Mouse (Mus musculus) frontal cortex, postnatal 10 days (tissue): ENCODE results near the gene Rab5c.

Source experiments
- DNase-seq, 2 experiments: peaks; one replicate each; pipeline ENCODE4 v3.0.0; 2022; ENCODE audit warnings: low spot score in 2 of 2, mixed read lengths in 1 of 2

Gene Rab5c

DNA sequence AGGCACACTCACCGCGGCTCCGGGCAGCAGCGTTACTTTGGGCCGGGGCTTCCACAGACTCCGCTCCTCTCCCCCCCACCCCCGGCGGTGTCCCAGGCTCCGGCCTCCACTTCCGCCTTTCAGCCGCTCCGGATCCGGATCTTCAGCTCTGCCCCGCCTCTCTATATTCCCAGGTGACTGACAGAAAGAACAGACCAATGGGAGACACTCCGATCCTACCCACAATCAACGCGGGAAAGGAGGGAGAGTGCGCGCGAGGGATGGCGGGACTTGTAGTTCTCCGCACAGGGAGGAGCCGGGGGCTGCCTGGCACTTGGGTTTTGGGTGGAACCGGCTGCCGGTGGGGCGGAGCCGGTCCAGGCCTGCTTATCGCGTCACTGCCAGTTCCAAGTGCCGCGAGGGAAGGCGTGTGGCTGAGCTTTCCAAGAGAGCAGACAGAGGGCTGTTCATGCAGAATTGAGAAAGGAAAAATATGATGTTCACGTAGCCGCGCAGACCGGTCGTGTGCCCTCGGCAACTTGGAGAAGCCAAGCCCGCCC, at the start of gene Rab5c:
Gene Rab5c (minus strand): TSS at position 150 of the 539 bp plus-strand sequence.
- peak; percentile 98 to 99 for DNase-seq

DNA sequence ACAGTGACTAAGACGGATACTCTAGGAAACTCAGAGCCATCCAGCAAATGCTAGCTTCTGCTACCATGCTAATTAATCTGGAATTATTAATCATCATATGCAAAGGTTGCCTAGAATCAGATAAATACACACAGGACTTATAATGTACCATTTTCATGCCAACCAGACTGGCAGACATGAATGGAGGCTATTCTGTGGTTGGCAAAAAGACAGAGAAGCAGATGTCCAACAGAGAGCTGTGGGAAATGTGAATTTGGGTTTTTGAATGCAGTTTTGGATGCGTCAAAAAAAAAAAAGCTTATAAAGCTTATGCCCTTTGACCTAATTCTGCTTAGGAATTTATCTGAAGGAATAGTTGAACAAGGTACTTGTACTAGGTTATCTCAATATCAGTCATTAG, 47.8 kb upstream of the Rab5c start:
- no peak for DNase-seq

DNA sequence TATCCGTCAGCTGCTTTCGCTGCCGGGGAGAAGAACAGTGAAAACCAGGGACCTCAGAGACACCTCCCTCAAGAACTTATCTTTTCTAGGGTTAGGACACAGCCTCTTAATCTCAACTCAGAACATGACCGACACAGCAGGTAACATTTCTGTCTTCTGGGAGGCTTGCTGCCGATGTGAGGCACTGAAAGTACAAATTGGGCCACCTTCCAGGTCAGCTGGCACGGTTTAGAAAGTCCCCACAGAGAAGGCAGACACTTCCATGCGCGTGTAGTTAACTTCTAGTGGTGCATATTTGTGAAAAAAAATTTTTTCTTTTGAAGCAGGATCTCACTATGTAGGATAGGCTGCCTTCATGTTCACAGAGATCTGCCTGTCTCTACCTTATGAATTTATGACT, 46.3 kb upstream of the Rab5c start:
- DNase-seq: no peak

DNA sequence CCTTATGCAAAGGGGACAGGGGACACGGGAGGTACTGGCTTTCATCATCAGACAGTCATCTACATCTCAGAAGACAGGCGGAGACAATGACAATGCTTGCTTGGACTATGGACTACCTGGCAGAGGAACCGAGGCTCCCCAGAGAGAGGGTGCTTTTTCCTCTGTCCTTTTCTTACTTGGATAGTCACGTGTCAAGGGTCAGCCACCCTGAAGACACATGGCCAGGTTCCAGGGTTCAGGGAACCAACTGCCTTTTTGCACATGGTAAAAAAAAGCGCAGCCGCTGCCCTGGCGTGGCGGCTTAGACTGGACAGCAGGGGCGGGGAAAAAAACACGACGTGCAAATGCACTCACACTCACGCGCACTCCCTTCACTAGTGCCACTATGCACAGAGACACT, 44.6 kb upstream of the Rab5c start:
- no peak for DNase-seq

DNA sequence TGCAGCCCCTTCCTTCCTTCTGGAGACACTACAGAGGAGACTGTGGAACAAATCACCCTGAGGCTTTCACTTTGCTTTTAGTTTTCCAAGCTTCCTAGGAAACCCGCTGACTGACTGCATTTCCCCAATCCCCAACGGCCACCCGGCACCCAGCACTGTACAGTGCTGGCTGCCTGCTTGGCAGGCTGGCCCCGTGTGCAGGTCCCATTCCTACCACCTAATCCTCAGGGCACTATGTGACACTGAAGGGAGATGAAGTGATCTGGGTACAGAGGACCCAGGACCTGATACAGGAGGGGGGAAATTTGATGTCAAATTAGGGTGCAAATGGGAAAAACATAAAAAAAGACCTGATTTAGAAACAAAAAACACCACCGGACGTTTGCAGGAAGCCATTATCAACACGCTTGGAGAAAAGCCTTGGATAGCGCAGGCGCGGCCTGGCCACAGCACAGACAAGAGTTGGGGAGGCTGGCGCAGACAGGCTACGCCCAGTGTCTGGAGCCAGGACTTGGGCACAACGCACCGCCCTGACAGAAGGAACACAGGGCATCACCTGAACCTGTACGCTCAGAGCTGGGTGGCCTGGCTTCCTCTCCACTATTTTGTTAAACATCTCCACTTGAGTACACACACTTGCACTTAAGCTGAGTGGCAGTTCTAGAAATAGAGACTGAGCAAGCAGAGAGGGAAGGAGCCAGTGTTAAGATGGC, 43.9 kb upstream of the Rab5c start:
- no peak for DNase-seq

DNA sequence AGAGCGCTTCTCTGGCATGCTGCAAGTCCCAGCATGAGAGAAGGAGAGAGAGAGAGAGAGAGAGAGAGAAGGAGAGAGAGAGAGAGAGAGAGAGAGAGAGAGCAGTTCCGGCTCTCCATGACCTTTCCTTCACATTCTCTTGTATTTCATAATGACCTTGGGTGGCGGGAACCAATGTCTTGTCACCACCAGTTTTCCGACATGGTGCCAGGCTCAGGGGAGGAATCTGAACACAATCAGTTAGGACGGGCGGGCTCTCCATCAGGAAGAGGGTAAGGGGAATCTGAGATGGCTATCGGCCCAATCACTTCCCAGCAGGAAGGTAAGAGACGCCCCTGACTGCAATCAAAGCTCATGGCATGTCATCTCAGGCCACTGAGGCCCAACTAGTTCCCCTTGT, 42.2 kb upstream of the Rab5c start:
- no peak for DNase-seq

DNA sequence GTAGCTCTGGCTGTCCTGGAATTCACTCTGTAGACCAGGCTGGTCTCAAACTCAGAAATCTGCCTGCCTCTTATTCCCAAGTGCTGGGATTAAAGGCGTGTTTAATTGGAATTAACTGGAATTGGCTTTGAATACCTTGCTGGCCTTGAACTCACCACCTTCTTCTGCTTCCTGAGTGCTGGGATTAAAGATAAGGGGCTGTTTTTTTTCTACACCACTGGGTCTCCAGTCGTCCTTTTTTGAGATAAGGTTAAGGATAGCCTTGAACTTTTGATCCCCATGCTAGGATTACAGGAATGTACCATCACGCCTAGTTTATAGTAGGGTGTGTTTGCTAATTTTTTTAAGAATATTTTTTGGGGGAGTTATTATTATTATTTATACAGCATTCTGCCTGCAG, 40.1 kb upstream of the Rab5c start:
- no peak for DNase-seq

DNA sequence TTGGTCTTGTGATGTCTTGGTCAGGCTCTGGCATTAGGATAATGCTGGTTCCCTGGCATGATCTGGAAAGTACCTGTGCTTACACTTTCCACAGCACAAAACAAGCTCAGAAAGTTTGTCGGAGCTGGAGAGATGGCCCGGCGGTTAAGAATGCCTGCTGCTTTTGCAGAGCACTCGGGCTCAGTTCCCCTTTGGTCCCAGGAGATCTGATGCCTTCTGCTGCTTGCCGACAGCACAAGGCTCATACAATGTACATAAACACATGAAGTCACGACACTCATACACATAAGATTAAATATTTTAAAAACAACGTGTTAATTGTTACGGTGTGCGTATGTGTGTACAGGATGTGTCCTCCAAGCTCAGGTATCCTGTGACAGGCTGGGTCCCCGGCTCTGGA, 37.9 kb upstream of the Rab5c start:
- DNase-seq: no peak

DNA sequence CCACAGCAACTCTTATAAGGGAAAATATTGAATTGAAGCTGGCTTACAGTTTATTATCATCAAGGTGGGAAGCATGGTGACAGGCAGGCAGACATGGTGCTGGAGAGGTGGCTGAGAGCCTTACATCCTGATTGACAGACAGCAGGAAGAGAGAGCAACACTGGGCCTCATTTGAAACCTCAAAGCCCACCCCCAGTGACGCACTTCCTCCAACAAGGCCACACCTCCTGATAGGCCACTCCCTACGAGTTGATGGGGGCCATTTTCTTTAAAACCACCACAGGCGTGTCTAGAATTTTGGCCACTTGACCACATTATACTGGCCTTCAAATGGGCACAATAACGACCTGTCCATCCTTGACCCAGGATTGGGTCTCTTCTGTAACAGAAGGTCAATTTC, 36.2 kb upstream of the Rab5c start:
- no peak for DNase-seq

DNA sequence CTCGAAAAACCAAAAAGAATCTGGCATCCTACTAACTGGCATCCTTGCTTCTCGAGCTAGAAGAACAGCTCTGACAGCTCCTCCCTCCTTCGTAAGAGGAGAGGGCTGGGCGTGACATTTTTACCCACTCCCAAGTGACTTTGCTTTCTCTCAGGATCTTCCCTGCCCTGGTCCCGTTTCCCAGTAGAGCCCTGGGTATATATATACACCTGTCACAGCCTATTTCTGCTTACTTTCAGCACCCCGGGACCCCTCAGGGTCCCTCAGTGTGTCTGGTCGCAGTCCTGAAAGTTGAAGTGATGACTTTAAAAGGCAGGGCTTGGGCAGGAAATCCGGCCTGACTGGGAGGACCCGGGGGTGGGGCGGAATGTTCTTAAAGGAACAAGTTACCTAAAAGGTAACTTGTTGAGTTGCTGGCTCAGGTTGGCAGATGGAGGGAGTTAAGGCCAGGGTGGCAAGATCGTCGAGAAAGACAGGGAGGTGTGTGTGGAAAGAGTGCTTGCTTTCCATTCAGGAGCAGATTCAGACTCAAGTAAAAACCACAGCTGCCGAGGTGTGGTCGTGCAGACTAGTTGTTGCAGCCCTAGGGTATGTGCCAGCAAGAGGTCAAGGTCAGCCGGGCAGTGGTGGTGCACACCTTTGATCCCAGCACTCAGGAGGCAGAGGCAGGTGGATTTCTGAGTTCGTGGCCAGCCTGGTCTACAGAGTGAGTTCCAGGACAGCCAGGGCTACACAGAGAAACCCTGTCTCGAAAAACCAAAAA, 32.8 kb upstream of the Rab5c start, which contains the start of gene Ghdc:
Gene Ghdc (minus strand): TSS at position 312 of the 763 bp plus-strand sequence.
- DNase-seq: peak in 1 of 2 experiments; percentile 65

DNA sequence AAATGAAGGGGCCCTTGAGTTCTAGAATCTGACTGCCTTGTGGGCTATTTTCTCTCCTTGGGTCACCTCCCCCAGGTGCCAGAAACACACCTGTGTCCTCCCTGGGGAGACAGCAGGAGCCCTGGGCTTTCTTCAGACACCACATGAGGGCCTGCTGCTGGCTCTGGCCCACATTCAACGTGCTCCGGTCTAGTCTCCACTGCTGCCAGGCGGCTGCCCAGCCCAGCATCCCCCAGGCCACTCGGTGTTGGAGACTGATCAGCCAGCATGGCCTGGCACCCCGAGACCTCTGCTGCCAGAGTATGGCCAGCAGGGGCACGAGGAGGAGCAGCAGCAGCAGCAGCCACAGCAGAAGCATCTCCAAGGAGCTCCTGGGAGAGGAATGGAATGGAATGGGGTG, 32.0 kb upstream of the Rab5c start:
- DNase-seq: no peak

DNA sequence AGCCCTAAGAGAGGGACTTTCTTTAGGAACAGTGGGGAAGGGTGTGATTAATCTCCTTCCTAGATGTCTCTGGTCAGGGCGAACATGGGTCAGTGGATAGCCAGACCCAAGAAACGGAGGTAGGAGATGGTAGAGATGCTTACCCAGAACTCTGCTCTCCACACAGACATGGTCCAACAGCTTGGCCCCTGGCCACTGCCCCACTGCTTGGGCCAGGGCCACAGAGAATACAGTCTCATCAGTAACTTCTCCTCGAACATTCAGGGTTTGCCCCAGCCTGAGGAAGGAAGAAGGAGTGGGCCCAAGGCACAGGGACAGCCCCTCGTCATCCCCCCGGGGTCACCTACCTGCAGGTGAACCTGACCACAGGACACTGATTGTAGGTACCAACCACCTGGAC, 29.9 kb upstream of the Rab5c start:
- DNase-seq: no peak

DNA sequence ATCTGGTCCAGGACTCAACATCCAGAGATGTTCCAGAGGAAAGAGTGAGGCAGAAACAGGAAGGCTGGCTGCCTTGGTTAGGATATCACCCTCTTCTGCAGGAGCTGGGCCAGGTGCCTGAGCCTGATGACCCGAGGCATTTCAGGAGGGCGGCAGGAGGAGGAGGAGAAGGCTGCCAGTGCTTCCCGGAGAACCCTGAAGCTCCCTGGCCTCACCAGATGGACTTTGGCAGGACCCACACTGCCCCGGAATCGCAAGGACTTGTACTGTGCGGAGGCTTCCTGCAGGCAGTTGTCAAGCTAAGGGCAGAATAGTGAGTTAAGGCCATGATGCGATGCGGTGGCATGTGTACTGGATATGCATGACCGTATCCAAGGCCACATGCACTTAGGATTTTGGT, 28.7 kb upstream of the Rab5c start:
- no peak for DNase-seq

DNA sequence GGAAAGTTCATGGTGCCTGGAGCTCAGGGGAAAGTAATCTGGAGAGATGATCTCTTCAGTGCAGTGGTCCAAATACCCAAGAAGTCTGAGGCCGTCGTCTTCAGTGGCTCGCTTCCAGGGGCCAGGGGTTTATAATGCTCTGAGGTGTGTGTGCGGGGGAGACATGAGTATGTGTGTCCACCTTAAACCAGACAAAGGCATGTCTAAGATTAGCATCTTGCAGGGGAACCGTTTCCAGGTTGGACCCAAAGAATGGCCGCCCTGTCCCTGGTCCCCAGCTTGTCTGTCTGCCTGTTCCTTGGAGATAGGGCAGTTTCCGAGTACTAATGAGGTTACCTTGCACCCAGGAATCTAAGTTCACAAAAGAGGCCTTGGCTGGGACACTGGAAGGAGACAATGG, 24.8 kb upstream of the Rab5c start, which contains the start of gene Hcrt:
Gene Hcrt (minus strand): TSS at position 101 of the 400 bp plus-strand sequence.
- DNase-seq: no peak

DNA sequence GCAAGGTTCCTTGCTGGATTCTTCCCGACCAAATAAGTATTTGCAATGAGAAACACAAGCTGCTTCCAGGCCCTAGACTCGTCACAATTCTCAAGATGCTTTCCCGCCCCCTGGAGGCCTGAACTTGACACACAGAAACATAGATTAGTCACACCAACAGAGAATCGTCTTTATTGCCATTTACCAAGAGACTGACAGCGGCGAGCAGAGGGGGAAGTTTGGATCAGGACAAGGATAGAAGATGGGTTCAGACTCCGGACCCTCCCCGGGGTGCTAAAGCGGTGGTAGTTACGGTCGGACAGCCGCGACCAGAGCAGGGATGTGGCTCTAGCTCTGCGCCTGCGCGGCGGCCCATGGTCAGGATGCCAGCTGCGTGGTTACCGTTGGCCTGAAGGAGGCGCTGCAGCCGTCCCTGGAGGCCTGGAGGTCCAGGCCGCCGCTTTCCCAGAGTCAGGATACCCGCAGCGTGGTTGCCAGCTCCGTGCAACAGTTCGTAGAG, 23.6 kb upstream of the Rab5c start:
- peak; percentile 70 to 86 for DNase-seq

DNA sequence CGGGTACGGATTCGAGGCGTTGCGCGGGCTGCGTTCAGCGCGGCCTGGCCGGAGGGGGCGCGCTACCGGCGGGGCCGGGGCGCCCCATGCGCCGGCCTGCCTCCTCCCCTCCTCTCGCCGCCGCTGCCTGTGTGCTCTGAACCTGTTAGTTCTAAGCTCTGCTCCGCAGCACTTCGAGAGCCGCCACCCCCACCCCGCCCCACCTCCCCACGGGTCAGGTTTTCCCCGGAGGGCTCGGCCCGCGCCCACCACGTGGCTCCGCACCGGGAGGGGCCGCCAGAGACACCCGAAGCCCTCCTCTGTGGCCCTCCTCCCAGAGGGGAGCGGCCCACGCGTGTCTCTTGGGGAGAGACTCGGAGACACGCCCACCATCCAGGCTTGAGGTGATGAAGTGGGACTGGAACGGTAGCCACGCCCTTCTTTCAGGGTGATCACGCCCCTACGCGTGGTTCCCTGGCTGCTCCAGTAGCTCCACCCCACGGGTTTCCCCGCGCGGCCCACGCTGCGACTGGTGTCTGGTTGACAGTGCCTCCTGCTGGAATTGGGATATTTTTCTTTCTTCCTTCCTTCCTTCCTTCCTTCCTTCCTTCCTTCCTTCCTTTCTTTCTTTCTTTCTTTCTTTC, 21.7 kb upstream of the Rab5c start, which contains the start of gene Kcnh4:
Gene Kcnh4 (minus strand): TSS at position 332 of the 623 bp plus-strand sequence.
- DNase-seq: peak; percentile 87 to 89

DNA sequence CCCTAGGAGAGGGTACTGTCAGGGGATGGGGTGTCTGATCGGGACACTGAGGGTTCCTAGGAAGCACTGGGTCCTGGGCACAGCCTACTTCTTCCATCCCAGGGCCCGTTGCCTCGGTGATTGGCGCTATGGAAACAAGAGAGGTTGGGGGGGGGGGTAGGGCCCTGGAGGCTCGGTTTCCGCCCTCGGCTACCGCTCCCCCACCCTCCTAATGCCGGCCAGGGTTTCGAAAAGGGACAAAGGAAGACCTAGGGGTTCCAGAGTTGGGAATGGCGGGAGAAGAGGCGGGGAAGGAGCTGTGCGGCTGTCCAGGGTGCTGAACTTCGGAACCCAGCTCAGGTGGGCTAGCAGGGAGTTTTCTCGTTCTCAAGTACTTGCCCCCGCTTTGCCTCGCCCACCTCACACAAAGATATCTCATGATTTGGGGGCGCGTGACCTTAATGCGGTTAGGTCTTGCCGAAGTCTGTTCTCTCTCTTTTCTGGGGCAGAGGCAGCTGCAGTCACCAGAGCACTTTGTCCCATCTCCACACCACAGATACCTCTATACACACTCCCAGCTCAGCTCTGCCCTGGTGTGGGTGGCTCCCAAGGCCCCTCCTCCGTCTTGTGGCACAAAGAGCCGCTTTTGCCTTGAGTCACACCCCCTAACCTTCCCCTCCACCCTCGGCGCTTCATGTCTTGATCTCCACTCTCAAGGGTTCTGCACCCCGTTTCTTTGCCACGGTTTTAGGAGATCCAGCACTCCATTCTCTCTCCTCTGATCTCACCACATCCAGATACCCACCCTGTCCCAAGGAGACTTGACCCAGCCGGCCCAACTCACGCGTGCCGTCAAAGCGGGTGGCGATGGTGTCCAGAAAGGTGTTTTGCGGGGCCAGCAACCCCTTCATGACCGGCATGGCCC, 20.9 kb upstream of the Rab5c start:
- DNase-seq: peak in 1 of 2 experiments; percentile 37

DNA sequence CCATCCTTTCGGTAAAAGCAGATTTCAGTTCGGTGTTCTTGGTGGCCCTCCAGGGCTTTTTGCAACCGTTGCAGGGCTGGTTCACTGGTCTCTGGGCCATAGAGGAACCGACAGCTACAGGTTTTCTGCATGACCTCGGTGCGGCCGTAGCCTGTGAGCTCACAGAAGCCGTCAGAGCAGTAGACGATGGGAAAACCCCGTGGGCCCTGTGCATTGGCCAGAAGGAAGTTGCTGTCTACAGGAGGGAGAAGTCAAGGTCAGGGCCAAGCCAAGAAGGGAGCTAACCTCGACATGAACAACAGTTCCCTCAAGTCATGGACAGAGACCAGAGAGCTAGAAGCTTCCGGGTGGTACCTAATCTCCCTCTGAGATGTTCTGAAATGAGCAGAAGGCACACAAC, 19.6 kb upstream of the Rab5c start:
- no peak for DNase-seq

DNA sequence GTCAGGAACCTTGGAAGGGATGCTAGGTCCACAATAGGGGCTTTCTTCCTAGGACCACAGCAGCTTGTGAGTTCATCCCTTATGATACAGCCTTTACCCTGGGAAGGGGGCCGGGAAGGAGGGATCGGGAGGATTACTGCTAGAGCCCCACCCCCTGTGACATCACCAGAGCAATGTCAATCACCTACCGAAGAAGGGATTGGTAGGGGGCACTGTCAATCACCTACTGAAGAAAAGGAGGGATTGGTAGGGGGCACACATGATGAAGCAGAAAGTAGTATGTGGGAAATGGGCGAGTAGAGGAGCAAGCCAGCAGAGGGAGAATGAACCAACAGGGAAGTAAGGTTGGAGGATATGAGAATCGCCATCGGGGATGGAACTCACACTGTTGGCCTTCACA, 18.5 kb upstream of the Rab5c start:
- no peak for DNase-seq

DNA sequence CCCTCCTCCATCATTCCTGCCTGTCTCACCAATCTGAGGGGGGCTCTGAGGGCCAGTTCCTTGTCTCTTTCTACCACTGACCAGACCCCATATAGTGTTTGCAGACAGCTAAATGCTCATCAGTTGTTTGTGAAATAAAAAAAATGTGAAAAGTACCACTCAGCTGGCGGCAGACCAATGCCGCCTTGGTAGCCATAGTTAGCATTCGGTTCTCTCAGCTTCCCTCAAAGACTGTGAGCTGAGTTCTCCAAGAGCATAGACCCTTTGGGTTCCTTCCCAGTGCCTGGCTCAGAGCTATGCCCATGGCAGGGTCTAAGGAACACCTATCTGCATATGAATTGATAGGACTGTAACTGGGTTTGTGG, 16.7 kb upstream of the Rab5c start:
- DNase-seq: no peak

DNA sequence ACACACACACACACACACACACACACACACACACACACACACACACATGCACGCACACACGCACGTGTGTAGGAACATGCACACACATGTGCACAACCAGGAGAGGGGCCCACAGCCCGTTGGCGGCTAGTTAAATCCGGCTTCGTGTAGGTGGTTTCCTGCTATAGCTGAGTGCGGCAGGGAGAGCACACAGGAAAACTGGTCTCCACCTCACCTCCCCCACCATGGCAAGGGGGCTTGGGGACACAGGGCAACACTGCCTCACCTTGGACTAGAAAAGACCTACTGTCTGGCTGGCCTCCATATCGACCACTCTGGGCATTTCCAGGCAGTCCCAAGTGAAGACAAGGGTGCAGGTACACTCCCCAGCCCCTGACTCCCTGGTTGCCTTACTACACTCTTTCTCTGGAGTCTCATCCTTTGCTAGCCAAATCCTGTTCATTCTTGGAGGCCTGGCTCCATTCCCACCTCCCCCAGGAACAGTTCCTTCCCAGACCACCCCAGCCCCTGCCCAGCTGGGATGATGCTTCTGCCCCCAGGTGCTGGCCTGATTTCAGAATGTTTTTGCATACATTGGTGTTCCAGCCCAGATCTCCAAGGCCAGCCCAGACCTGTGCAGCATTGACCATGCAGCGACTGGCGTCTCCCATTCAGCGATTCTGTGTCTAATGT, 16.1 kb upstream of the Rab5c start:
- peak; percentile 47 to 64 for DNase-seq
